Mouse (Mus musculus) neural tube, embryonic 14.5 days (tissue): ENCODE data around the gene Iqgap1. TPM values are rescaled to one million over a fixed set of nuclear protein-coding genes. Genes with fewer than 3 reads are reported as not detected.
"Not testable (repeated sequence)": the region's sequence is repeated elsewhere in the genome, so short reads cannot be mapped to it uniquely, and the experiment has no call there.

Experiments used
- ATAC-seq: fragments of 200-750 bp; cut with Nextera tagmentation; 2 replicates; pipeline ENCODE4 v1.8.0; 2017; ENCODE audit warnings: low read depth, mild to moderate bottlenecking, moderate TSS enrichment, moderate library complexity
- H3K27ac ChIP-seq: fragments of 300-500 bp; sonication (generic); 2 replicates; pipeline ENCODE4 v1.5.1; 2014; ENCODE audit warnings: low read depth, mild to moderate bottlenecking, control low read depth, low read length, moderate library complexity, mixed read lengths
- H3K27me3 ChIP-seq: fragments of 300-500 bp; sonication (generic); 2 replicates; pipeline ENCODE4 v1.6.1; 2014; ENCODE audit warnings: low read length; ENCODE audit not compliant: control insufficient read depth, insufficient read depth
- H3K36me3 ChIP-seq: fragments of 300-500 bp; sonication (generic); 2 replicates; pipeline ENCODE4 v1.6.1; 2014; ENCODE audit warnings: low read length, mixed read lengths; ENCODE audit not compliant: control insufficient read depth, insufficient read depth
- H3K4me1 ChIP-seq: fragments of 300-500 bp; sonication (generic); 2 replicates; pipeline ENCODE4 v1.6.1; 2014; ENCODE audit warnings: low read length; ENCODE audit not compliant: control insufficient read depth, insufficient read depth
- H3K4me2 ChIP-seq: fragments of 300-500 bp; sonication (generic); 2 replicates; pipeline ENCODE4 v1.6.1; 2014; ENCODE audit warnings: mild to moderate bottlenecking, low read depth, low read length, control low read depth
- H3K4me3 ChIP-seq: fragments of 300-500 bp; sonication (generic); 2 replicates; pipeline ENCODE4 v1.5.1; 2014; ENCODE audit warnings: low read depth, low read length, control low read depth, mixed read lengths
- H3K9ac ChIP-seq: fragments of 300-500 bp; sonication (generic); replicated peaks from 2 replicates; pipeline ENCODE4 v1.6.1; 2014; ENCODE audit warnings: low read depth, mild to moderate bottlenecking, control low read depth, low read length, mixed read lengths
- H3K9me3 ChIP-seq: fragments of 300-500 bp; sonication (generic); 2 replicates; pipeline ENCODE4 v1.6.1; 2016; ENCODE audit warnings: low read length; ENCODE audit not compliant: control insufficient read depth
- WGBS: fragments of 180-500 bp; shearing (Covaris S2); extraction: QIAGEN DNeasy Blood & Tissue Kit; methylation state at CpG from one replicate; pipeline ENCODE4 v1.1.7; 2014; 5-methylcytosine and 5-hydroxymethylcytosine counted together
- polyA plus RNA-seq: library from polyadenylated mRNA; unstranded; fragments of >200 nt; fragmentation: Nextera tagmentation; extraction: Ambion mirVana; gene quantifications from 2 replicates; pipeline ENCODE4 v1.2.1, GENCODE M21; 2014

Iqgap1 gene
- polyA plus RNA-seq, 1 experiment from 2014 or later = 15.8 TPM

DNA sequence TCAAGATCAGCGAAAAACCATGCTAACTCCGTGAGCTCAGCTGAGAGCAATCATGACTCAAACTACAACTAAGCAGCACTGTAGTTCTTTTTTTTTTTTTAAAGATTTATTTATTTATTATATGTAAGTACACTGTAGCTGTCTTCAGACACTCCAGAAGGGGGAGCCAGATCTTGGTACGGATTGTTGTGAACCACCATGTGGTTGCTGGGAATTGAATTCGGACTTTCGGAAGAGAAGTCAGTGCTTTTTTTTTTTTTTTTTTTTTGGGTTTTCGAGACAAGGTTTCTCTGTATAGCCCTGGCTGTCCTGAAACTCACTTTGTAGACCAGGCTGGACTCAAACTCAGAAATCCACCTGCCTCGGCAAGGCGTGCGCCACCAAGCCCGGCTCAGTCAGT, 76.7 kb downstream of the Iqgap1 start:
- H3K9ac ChIP-seq, H3K27me3 ChIP-seq, ATAC-seq, H3K4me2 ChIP-seq, H3K4me3 ChIP-seq, H3K4me1 ChIP-seq, H3K27ac ChIP-seq, H3K9me3 ChIP-seq: not testable (repeated sequence)
- 94% methylated on average over 10 of the region's 10 CpGs for WGBS
- peaks cover 22% of the 10 kb centered on the region for H3K36me3 ChIP-seq

DNA sequence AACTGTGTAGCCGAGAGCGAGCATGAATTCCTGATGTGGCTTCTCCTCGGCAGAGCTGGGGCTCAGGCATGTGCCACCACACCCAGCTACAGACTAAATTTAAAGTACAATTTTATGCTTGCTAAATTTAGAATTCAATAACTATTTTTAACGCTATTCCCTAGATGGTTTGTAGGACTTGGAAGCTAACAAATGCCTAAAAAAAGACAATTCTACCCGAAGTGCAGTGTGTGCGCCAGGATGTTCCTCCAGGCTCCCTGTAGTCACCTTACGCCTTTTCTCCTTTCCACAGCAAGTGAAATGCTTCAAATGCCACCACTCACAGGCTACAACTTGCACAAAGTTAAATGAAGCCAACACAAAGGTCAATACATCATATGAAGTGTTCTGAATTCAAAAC, 78.4 kb downstream of the Iqgap1 start:
- no peak overlapping the region for H3K4me2 ChIP-seq
- peaks cover 33% of the 10 kb centered on the region for H3K36me3 ChIP-seq
- no peak overlapping the region for H3K9ac ChIP-seq
- no peak overlapping the region for H3K27ac ChIP-seq
- H3K27me3 ChIP-seq = no peaks in the 10 kb centered on the region
- H3K4me3 ChIP-seq = no peak overlapping the region
- H3K4me1 ChIP-seq = peaks cover 3% of the 10 kb centered on the region; the same call in 1 of the 2 replicates
- no peaks in the 10 kb centered on the region for H3K9me3 ChIP-seq
- WGBS = 82% methylated on average over 7 of the region's 7 CpGs
- no peak for ATAC-seq

DNA sequence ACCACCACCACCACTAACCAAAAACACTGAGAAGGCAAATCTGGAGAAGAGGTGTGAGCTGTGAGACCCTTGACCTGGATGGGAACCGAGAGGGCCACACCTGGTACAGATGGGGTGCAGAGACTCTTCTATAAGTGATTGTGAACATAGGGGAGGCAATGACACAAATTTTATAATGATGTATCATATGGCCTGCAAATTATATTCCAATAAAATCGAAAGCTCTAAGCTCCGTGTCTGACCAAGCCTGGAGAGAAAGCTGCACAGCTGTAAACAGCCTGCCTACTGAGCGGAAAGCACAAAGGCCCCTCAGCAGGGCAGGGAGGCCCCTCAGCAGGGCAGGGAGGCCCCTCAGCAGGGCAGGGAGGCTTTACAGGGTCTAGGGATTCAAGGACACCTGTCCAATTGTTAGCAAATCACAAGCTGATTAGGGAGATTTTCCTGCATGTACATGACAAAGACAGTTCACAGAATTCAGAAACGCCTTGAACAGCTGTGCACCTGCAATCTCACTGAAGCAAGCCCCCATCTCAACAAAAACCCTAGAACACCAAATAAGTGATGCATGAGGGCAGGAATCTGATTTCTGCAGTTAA, 79.5 kb downstream of the Iqgap1 start:
- no peak overlapping the region for H3K4me3 ChIP-seq
- no peaks in the 10 kb centered on the region for H3K9me3 ChIP-seq
- H3K9ac ChIP-seq = no peak overlapping the region
- no peak overlapping the region for H3K27ac ChIP-seq
- peaks cover 3% of the 10 kb centered on the region; the same call in 1 of the 2 replicates for H3K4me1 ChIP-seq
- WGBS = 8% methylated on average over 5 of the region's 5 CpGs
- no peak for ATAC-seq
- H3K27me3 ChIP-seq = no peaks in the 10 kb centered on the region
- no peak overlapping the region for H3K4me2 ChIP-seq
- H3K36me3 ChIP-seq = peaks cover 30% of the 10 kb centered on the region

DNA sequence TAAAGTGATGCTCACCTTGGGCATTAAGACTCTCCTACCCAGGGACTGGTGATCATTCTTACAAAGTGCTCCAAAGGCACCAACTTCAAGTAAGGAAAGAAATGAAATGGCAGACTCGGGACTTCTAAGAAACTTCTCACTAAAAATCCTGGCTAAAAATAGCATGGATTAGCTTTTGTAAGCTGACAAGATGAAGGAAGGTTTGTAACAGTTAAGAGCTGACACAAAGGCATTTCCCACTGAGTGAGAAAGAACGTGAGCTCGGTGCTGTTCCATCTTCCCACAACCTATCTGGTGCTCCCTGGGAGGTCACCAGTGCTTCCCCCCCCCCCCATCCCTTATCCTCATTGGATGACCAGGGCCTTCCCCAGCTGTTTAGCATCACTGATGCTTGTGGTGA, 80.0 kb downstream of the Iqgap1 start:
- Histone ChIP-seq H3K27ac (no peak overlapping the region), H3K27me3 (no peaks in the 10 kb centered on the region), H3K4me2 (no peak overlapping the region), H3K9ac (no peak overlapping the region), H3K9me3 (no peaks in the 10 kb centered on the region), H3K36me3 (peaks cover 26% of the 10 kb centered on the region), H3K4me1 (peaks cover 3% of the 10 kb centered on the region; the same call in 1 of the 2 replicates), H3K4me3 (no peak overlapping the region)
- no peak for ATAC-seq
- WGBS = 18% methylated on average over 3 of the region's 3 CpGs

DNA sequence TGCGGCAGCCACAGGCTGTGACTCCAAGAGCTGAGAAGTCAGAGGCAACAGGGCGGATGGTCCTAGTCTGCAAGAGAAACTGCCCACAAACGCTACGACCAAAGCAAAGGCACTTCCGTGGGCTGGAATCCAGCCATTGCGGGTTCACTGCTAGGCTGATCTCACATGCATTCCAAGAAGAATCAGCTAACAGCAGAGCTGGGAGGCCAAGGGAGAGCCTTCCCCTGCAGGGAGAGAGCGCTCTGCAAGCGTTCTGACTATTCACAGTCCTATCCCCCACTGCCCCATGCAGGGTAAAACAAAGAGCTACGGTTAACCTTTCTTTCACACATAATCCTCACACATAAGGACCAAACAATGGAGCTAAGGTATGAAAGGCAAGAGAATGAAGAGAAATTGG, 80.5 kb downstream of the Iqgap1 start:
- no peak overlapping the region for H3K9ac ChIP-seq
- 10% methylated on average over 9 of the region's 9 CpGs for WGBS
- no peak overlapping the region for H3K27ac ChIP-seq

DNA sequence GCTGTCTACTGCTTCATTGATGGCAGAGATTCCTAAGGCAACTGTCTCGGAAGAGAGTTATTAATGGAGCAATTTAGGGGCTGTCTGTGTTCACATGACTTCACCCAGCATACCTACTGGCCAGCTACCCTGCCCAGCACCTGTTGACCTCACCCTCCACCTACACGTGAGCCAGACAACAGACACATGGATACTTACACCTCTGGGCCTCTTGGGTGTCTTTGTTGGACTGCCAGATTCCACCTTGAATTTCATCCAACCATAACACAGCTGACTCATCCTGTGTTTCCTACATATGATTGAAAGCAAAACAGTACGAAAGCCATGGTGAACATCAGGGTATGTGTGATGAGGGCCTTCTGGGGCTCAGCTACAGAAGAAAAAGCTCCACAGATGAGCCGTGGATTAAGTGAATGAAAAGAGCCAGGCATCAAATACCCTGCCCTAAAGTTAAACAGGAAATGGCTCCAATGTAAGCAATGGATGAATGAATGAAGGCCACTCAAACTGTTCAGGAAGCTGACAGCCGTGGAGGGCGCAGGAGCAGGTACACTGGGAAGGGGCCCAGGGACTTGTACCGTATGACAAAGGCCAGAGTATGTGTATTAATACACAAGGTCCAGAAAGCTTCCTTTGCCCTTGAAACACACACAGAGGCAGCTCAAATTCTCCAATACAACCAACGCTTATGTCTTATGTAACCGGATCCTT, 81.7 kb downstream of the Iqgap1 start:
- Histone ChIP-seq H3K36me3 (peaks cover 27% of the 10 kb centered on the region), H3K4me2 (no peak overlapping the region), H3K9ac (no peak overlapping the region), H3K4me3 (no peak overlapping the region), H3K9me3 (no peaks in the 10 kb centered on the region), H3K4me1 (peaks cover 3% of the 10 kb centered on the region; the same call in 1 of the 2 replicates), H3K27ac (no peak overlapping the region), H3K27me3 (no peaks in the 10 kb centered on the region)
- WGBS = 75% methylated on average over 9 of the region's 9 CpGs
- ATAC-seq = no peak

More for the DNA sequence above, 80.5 kb downstream of the Iqgap1 start:
- no peaks in the 10 kb centered on the region for H3K9me3 ChIP-seq
- no peak for ATAC-seq
- no peak overlapping the region for H3K4me3 ChIP-seq
- peaks cover 21% of the 10 kb centered on the region for H3K36me3 ChIP-seq
- no peak overlapping the region for H3K4me2 ChIP-seq
- no peaks in the 10 kb centered on the region for H3K27me3 ChIP-seq
- H3K4me1 ChIP-seq = peaks cover 3% of the 10 kb centered on the region; the same call in 1 of the 2 replicates

DNA sequence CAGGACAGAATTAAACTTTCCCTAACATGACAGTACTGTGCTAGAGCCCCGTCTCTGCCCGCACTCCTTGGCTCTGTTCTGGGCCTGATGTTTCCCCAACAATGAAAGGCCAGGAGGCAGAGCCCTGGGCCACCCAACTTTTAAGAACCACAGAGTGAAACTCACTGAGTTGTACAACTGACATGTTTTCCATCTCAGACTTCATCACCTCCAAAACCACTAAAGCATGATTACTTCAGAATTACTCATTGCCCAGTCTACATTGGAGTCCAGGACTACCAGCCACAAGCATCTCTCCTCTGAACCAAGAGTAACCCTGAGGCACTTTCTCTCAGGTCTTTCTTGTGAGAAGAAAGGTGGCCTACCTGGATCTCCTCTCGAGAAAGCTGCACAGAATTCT, 83.1 kb downstream of the Iqgap1 start:
- no peak for ATAC-seq
- no peak overlapping the region for H3K4me2 ChIP-seq

DNA sequence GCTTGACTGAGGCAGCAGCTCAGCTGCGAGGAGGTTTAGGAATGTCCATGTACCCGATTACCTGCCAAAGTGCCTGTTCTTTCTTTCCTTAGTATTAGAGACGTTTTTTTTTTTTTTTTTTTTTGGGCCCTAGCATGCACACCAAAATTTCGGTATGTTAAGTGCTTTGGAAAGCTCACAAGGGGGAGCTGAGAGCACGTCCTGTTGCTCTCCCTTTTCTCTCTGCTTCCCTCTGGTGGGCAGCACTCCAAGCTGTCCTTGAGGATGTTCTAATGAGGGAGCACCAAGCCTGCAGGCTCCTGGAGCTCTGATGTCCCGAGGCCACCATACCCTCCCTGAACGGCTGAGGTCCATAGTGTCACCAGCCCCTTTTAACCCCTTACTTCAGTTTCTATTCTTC, 84.8 kb downstream of the Iqgap1 start:
- H3K4me2 ChIP-seq = no peak overlapping the region
- H3K9ac ChIP-seq = no peak overlapping the region
- H3K36me3 ChIP-seq = peaks cover 33% of the 10 kb centered on the region
- ATAC-seq = 0 out of 2 replicates have a peak, but pooled peaks have one; percentile 49
- 34% methylated on average over 7 of the region's 7 CpGs for WGBS
- no peaks in the 10 kb centered on the region for H3K27me3 ChIP-seq
- no peak overlapping the region for H3K27ac ChIP-seq
- no peak overlapping the region for H3K4me3 ChIP-seq
- no peaks in the 10 kb centered on the region for H3K9me3 ChIP-seq
- no peaks in the 10 kb centered on the region for H3K4me1 ChIP-seq

More for the DNA sequence above, 83.1 kb downstream of the Iqgap1 start:
- H3K27me3 ChIP-seq = no peaks in the 10 kb centered on the region
- H3K9ac ChIP-seq = no peak overlapping the region
- peaks cover 33% of the 10 kb centered on the region for H3K36me3 ChIP-seq
- H3K27ac ChIP-seq = no peak overlapping the region
- H3K4me1 ChIP-seq = peaks cover 3% of the 10 kb centered on the region; the same call in 1 of the 2 replicates
- no peaks in the 10 kb centered on the region for H3K9me3 ChIP-seq
- H3K4me3 ChIP-seq = no peak overlapping the region
- 88% methylated on average over 3 of the region's 3 CpGs for WGBS

DNA sequence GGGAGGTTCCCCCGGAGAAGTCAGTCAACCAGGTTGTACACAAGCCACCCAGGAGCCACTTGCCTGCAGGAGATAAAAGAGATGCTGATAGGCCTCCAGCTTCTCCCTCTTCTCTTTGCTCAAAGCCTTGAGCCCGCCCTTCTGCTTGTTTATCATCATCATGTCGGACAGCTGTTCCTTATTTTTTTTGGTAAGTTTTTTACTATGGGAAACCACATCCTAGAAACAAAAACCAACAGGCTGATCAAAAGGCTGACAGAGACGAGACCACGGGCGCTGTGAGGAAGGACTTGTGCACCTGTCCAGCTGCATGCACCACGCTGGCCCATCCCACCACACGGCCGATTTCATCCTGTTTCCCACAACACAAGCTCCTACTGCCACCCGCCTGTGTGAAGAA, 89.6 kb downstream of the Iqgap1 start:
- no peaks in the 10 kb centered on the region for H3K9me3 ChIP-seq
- H3K36me3 ChIP-seq = peaks cover 36% of the 10 kb centered on the region
- H3K4me2 ChIP-seq = no peak overlapping the region
- WGBS = 88% methylated on average over 10 of the region's 10 CpGs
- ATAC-seq = no peak
- no peak overlapping the region for H3K4me3 ChIP-seq
- H3K27me3 ChIP-seq = no peaks in the 10 kb centered on the region
- no peaks in the 10 kb centered on the region for H3K4me1 ChIP-seq
- no peak overlapping the region for H3K27ac ChIP-seq
- H3K9ac ChIP-seq = no peak overlapping the region
